Mouse (Mus musculus) hindbrain, embryonic 16.5 days (tissue): ENCODE data around the gene Mark1. TPM values are rescaled to one million over a fixed set of nuclear protein-coding genes. Genes with fewer than 3 reads are reported as not detected.

Source experiments
- ATAC-seq: fragments of 200-750 bp; cut with Nextera tagmentation; 2 replicates; pipeline ENCODE4 v1.8.0; 2017; ENCODE audit warnings: moderate TSS enrichment, moderate library complexity
- H3K27ac ChIP-seq: fragments of 300-500 bp; sonication (generic); 2 replicates; pipeline ENCODE4 v1.5.1; 2014; ENCODE audit warnings: low read depth, mild to moderate bottlenecking, control low read depth, low read length, moderate library complexity
- H3K27me3 ChIP-seq: fragments of 300-500 bp; sonication (generic); replicated peaks from 2 replicates; pipeline ENCODE4 v1.6.1; 2014; ENCODE audit warnings: low read length; ENCODE audit not compliant: control insufficient read depth, insufficient read depth
- H3K36me3 ChIP-seq: fragments of 300-500 bp; sonication (generic); 2 replicates; pipeline ENCODE4 v1.6.1; 2014; ENCODE audit warnings: mild to moderate bottlenecking, low read length, moderate library complexity, mixed read lengths; ENCODE audit not compliant: control insufficient read depth, insufficient read depth
- H3K4me1 ChIP-seq: fragments of 300-500 bp; sonication (generic); 2 replicates; pipeline ENCODE4 v1.6.1; 2014; ENCODE audit warnings: low read depth, low read length; ENCODE audit not compliant: control insufficient read depth, insufficient read depth
- H3K4me2 ChIP-seq: fragments of 300-500 bp; sonication (generic); 2 replicates; pipeline ENCODE4 v1.6.1; 2014; ENCODE audit warnings: mild to moderate bottlenecking, low read length, control low read depth, moderate library complexity
- H3K4me3 ChIP-seq: fragments of 300-500 bp; sonication (generic); 2 replicates; pipeline ENCODE4 v1.5.1; 2014; ENCODE audit warnings: mild to moderate bottlenecking, low read length, control low read depth, moderate library complexity
- H3K9ac ChIP-seq: fragments of 300-500 bp; sonication (generic); 2 replicates; pipeline ENCODE4 v1.6.1; 2014; ENCODE audit warnings: low read depth, mild to moderate bottlenecking, control low read depth, low read length, moderate library complexity
- H3K9me3 ChIP-seq: fragments of 300-500 bp; sonication (generic); 2 replicates; pipeline ENCODE4 v1.6.1; 2014; ENCODE audit warnings: mild to moderate bottlenecking, low read length, moderate library complexity; ENCODE audit not compliant: control insufficient read depth
- WGBS: fragments of 180-500 bp; shearing (Covaris S2); extraction: QIAGEN DNeasy Blood & Tissue Kit; methylation state at CpG from one replicate; pipeline ENCODE4 v1.1.7; 2014; 5-methylcytosine and 5-hydroxymethylcytosine counted together
- polyA plus RNA-seq: library from polyadenylated mRNA; unstranded; fragments of >200 nt; fragmentation: Nextera tagmentation; extraction: Ambion mirVana; gene quantifications from 2 replicates; pipeline ENCODE4 v1.2.1, GENCODE M21; 2015

Gene Mark1
- polyA plus RNA-seq, 1 experiment from 2014 or later = 11.8 TPM

- Histone ChIP-seq H3K9ac (no peak overlapping the region), H3K4me1 (no peaks in the 10 kb centered on the region), H3K9me3 (no peaks in the 10 kb centered on the region), H3K36me3 (peaks cover 3% of the 10 kb centered on the region; the same call in 1 of the 2 replicates), H3K27ac (no peak overlapping the region), H3K4me2 (no peak overlapping the region), H3K4me3 (no peak overlapping the region), H3K27me3 (no peaks in the 10 kb centered on the region)
- ATAC-seq = no peak
- 66% methylated on average over 4 of the region's 4 CpGs for WGBS
Observed at GRCm38 (mm10) chr1:184938106-184938505, 61.3 kb downstream of the Mark1 start.

GRCm38 (mm10) chr1:184935980-184936379, 63.4 kb downstream of the Mark1 start:
- Histone ChIP-seq H3K36me3 (peaks cover 3% of the 10 kb centered on the region; the same call in 1 of the 2 replicates), H3K4me1 (no peaks in the 10 kb centered on the region), H3K4me3 (no peak overlapping the region), H3K27ac (no peak overlapping the region), H3K27me3 (no peaks in the 10 kb centered on the region), H3K4me2 (no peak overlapping the region), H3K9ac (no peak overlapping the region), H3K9me3 (no peaks in the 10 kb centered on the region)
- ATAC-seq = no peak
- WGBS = 73% methylated on average over 5 of the region's 5 CpGs

- Histone ChIP-seq H3K36me3 (peaks cover 3% of the 10 kb centered on the region; the same call in 1 of the 2 replicates), H3K27ac (no peak overlapping the region), H3K4me2 (no peak overlapping the region), H3K4me3 (no peak overlapping the region), H3K27me3 (no peaks in the 10 kb centered on the region), H3K9ac (no peak overlapping the region), H3K4me1 (no peaks in the 10 kb centered on the region), H3K9me3 (no peaks in the 10 kb centered on the region)
- no peak for ATAC-seq
- WGBS = 60% methylated on average over 6 of the region's 6 CpGs
Observed at GRCm38 (mm10) chr1:184935490-184935889, 63.9 kb downstream of the Mark1 start.

GRCm38 (mm10) chr1:184931097-184931496, 68.3 kb downstream of the Mark1 start:
- WGBS = 75% methylated on average over 6 of the region's 6 CpGs
- Histone ChIP-seq H3K4me1 (no peaks in the 10 kb centered on the region), H3K36me3 (peaks cover 3% of the 10 kb centered on the region; the same call in 1 of the 2 replicates), H3K4me2 (no peak overlapping the region), H3K9me3 (no peaks in the 10 kb centered on the region), H3K27me3 (no peaks in the 10 kb centered on the region), H3K4me3 (no peak overlapping the region), H3K27ac (no peak overlapping the region), H3K9ac (no peak overlapping the region)
- no peak for ATAC-seq

- ATAC-seq = no peak
- no peaks in the 10 kb centered on the region for H3K4me1 ChIP-seq
- no peak overlapping the region for H3K27ac ChIP-seq
- no peaks in the 10 kb centered on the region for H3K9me3 ChIP-seq
- H3K4me3 ChIP-seq = no peak overlapping the region
- H3K9ac ChIP-seq = no peak overlapping the region
- 71% methylated on average over 1 of the region's 1 CpGs for WGBS
- peaks cover 2% of the 10 kb centered on the region; the same call in 1 of the 2 replicates for H3K36me3 ChIP-seq
- H3K4me2 ChIP-seq = no peak overlapping the region
- H3K27me3 ChIP-seq = no peaks in the 10 kb centered on the region
Observed at GRCm38 (mm10) chr1:184928382-184928781, 71.0 kb downstream of the Mark1 start.

- no peaks in the 10 kb centered on the region for H3K9me3 ChIP-seq
- H3K4me3 ChIP-seq = no peak overlapping the region
- H3K36me3 ChIP-seq = peaks cover 5% of the 10 kb centered on the region; the same call in 1 of the 2 replicates
- H3K9ac ChIP-seq = no peak overlapping the region
- no peak overlapping the region for H3K4me2 ChIP-seq
- H3K4me1 ChIP-seq = no peaks in the 10 kb centered on the region
- H3K27me3 ChIP-seq = no peaks in the 10 kb centered on the region
- ATAC-seq = no peak
- 95% methylated on average over 1 of the region's 1 CpGs for WGBS
- no peak overlapping the region for H3K27ac ChIP-seq
Observed at GRCm38 (mm10) chr1:184927911-184928310, 71.5 kb downstream of the Mark1 start.

- WGBS = 77% methylated on average over 13 of the region's 13 CpGs
Observed at GRCm38 (mm10) chr1:184922824-184923223, 76.5 kb downstream of the Mark1 start.

GRCm38 (mm10) chr1:184920057-184920456, 79.3 kb downstream of the Mark1 start:
- Histone ChIP-seq H3K9ac (no peak overlapping the region), H3K27me3 (no peaks in the 10 kb centered on the region), H3K4me2 (no peak overlapping the region), H3K4me1 (no peaks in the 10 kb centered on the region), H3K9me3 (no peaks in the 10 kb centered on the region), H3K36me3 (peaks cover 25% of the 10 kb centered on the region), H3K27ac (no peak overlapping the region), H3K4me3 (no peak overlapping the region)
- 82% methylated on average over 5 of the region's 5 CpGs for WGBS
- ATAC-seq = no peak

More at GRCm38 (mm10) chr1:184922824-184923223, 76.5 kb downstream of the Mark1 start:
- Histone ChIP-seq H3K9me3 (no peaks in the 10 kb centered on the region), H3K27me3 (no peaks in the 10 kb centered on the region), H3K4me1 (no peaks in the 10 kb centered on the region), H3K36me3 (peaks cover 23% of the 10 kb centered on the region), H3K27ac (no peak overlapping the region), H3K4me2 (no peak overlapping the region), H3K4me3 (no peak overlapping the region), H3K9ac (no peak overlapping the region)
- no peak for ATAC-seq

- 81% methylated on average over 5 of the region's 5 CpGs for WGBS
- H3K4me3 ChIP-seq = no peak overlapping the region
- no peak overlapping the region for H3K4me2 ChIP-seq
- no peaks in the 10 kb centered on the region for H3K4me1 ChIP-seq
- no peaks in the 10 kb centered on the region for H3K27me3 ChIP-seq
- H3K9me3 ChIP-seq = no peaks in the 10 kb centered on the region
- no peak overlapping the region for H3K27ac ChIP-seq
- H3K36me3 ChIP-seq = peaks cover 25% of the 10 kb centered on the region
- no peak for ATAC-seq
- H3K9ac ChIP-seq = no peak overlapping the region
Observed at GRCm38 (mm10) chr1:184918227-184918888, 81.0 kb downstream of the Mark1 start.
